Mouse (Mus musculus) brown adipose tissue, adult 24 weeks (tissue): ENCODE measurements around the gene Cpsf7. TPM values are rescaled to one million over a fixed set of nuclear protein-coding genes. Genes with fewer than 3 reads are reported as not detected.
A peak's percentile ranks its signal among the peaks of the same experiment; 100 is the strongest.
"Not testable (repeated sequence)": the region's sequence is repeated elsewhere in the genome, so short reads cannot be mapped to it uniquely, and the experiment has no call there.

ENCODE experiments used
- H3K27ac ChIP-seq: fragments of 200-500 bp; replicated peaks from 2 replicates; pipeline ENCODE4 v1.5.1; 2012; ENCODE audit warnings: low read depth, mild to moderate bottlenecking, low read length
- H3K4me1 ChIP-seq: fragments of 200-500 bp; 2 replicates; pipeline ENCODE4 v1.6.1; 2012; ENCODE audit warnings: low read length, mixed read lengths; ENCODE audit not compliant: control insufficient read depth, insufficient read depth, insufficient read length
- H3K4me3 ChIP-seq: fragments of 200-500 bp; 2 replicates; pipeline ENCODE4 v1.5.1; 2012; ENCODE audit warnings: low read depth, mild to moderate bottlenecking, low read length, moderate library complexity; ENCODE audit not compliant: insufficient read depth
- polyA plus RNA-seq: library from polyadenylated mRNA; stranded (reverse); fragments of >200 nt; gene quantifications from 2 replicates; pipeline ENCODE4 v1.2.4, GENCODE M21; 2012; ENCODE audit not compliant: missing spikeins, insufficient read depth, insufficient read length

Gene Cpsf7
- polyA plus RNA-seq, 1 experiment = 18.6 TPM

GRCm38 (mm10) chr19:10530082-10530481 lies 5.0 kb downstream of the Cpsf7 start:
- H3K4me3 ChIP-seq = no peak overlapping the region
- no peak overlapping the region for H3K27ac ChIP-seq
- peaks cover 4% of the 10 kb centered on the region; the same call in 1 of the 2 replicates for H3K4me1 ChIP-seq

GRCm38 (mm10) chr19:10539454-10539853 lies 14.4 kb downstream of the Cpsf7 start:
- no peak overlapping the region for H3K27ac ChIP-seq
- no peaks in the 10 kb centered on the region for H3K4me1 ChIP-seq
- no peak overlapping the region for H3K4me3 ChIP-seq

- Histone ChIP-seq H3K27ac (peak within 1 kb of the TSS; percentile 80), H3K4me3 (peak within 1 kb of the TSS; percentile 90), H3K4me1 (peaks cover 4% of the 10 kb centered on the region; the same call in 1 of the 2 replicates)
These were observed 30.8 kb downstream of the Cpsf7 start, which contains the start of gene Tmem216 for GRCm38 (mm10) chr19:10555624-10556510. Gene Tmem216 (minus strand): TSS chr19:10556238.

GRCm38 (mm10) chr19:10557001-10557400 lies 31.9 kb downstream of the Cpsf7 start:
- peaks cover 4% of the 10 kb centered on the region; the same call in 1 of the 2 replicates for H3K4me1 ChIP-seq
- H3K4me3 ChIP-seq = no peak overlapping the region
- no peak overlapping the region for H3K27ac ChIP-seq

- peaks cover 4% of the 10 kb centered on the region; the same call in 1 of the 2 replicates for H3K4me1 ChIP-seq
- H3K27ac ChIP-seq = no peak overlapping the region
- H3K4me3 ChIP-seq = no peak overlapping the region
These were observed 32.4 kb downstream of the Cpsf7 start for GRCm38 (mm10) chr19:10557430-10557829.

GRCm38 (mm10) chr19:10557837-10558375 lies 32.8 kb downstream of the Cpsf7 start:
- H3K27ac ChIP-seq, H3K4me3 ChIP-seq, H3K4me1 ChIP-seq: not testable (repeated sequence)

- peaks cover 4% of the 10 kb centered on the region; the same call in 1 of the 2 replicates for H3K4me1 ChIP-seq
These were observed 35.0 kb downstream of the Cpsf7 start for GRCm38 (mm10) chr19:10560108-10560507.

GRCm38 (mm10) chr19:10561558-10562314 lies 36.7 kb downstream of the Cpsf7 start:
- H3K4me1 ChIP-seq = no peaks in the 10 kb centered on the region
- H3K4me3 ChIP-seq = no peak overlapping the region
- H3K27ac ChIP-seq = peak overlapping the region; percentile 82

More at GRCm38 (mm10) chr19:10560108-10560507, 35.0 kb downstream of the Cpsf7 start:
- no peak overlapping the region for H3K27ac ChIP-seq
- no peak overlapping the region for H3K4me3 ChIP-seq

- no peak overlapping the region for H3K4me3 ChIP-seq
- peak overlapping the region; percentile 82 for H3K27ac ChIP-seq
- H3K4me1 ChIP-seq = no peaks in the 10 kb centered on the region
These were observed 37.3 kb downstream of the Cpsf7 start for GRCm38 (mm10) chr19:10562351-10562750.

- H3K4me3 ChIP-seq = no peak overlapping the region
- H3K4me1 ChIP-seq = no peaks in the 10 kb centered on the region
- no peak overlapping the region for H3K27ac ChIP-seq
These were observed 39.2 kb downstream of the Cpsf7 start for GRCm38 (mm10) chr19:10564278-10564677.

- no peak overlapping the region for H3K27ac ChIP-seq
- no peak overlapping the region for H3K4me3 ChIP-seq
- no peaks in the 10 kb centered on the region for H3K4me1 ChIP-seq
These were observed 40.2 kb downstream of the Cpsf7 start for GRCm38 (mm10) chr19:10565217-10565616.

GRCm38 (mm10) chr19:10569627-10570026 lies 44.6 kb downstream of the Cpsf7 start:
- H3K27ac ChIP-seq = no peak overlapping the region

GRCm38 (mm10) chr19:10576690-10577561 lies 51.9 kb downstream of the Cpsf7 start, which contains the start of the genes Cyb561a3 and Tmem138:
Gene Cyb561a3 (plus strand): TSS chr19:10577172.
Gene Tmem138 (minus strand): TSS chr19:10577362.
- peak within 1 kb of the TSS; percentile 90 for H3K27ac ChIP-seq
- H3K4me3 ChIP-seq = peak within 1 kb of the TSS; percentile 80
- H3K4me1 ChIP-seq = peaks cover 3% of the 10 kb centered on the region; the same call in 1 of the 2 replicates

More at GRCm38 (mm10) chr19:10569627-10570026, 44.6 kb downstream of the Cpsf7 start:
- no peaks in the 10 kb centered on the region for H3K4me1 ChIP-seq
- no peak overlapping the region for H3K4me3 ChIP-seq

GRCm38 (mm10) chr19:10580102-10580501 lies 55.0 kb downstream of the Cpsf7 start:
- H3K4me3 ChIP-seq = no peak overlapping the region

More at GRCm38 (mm10) chr19:10580102-10580501, 55.0 kb downstream of the Cpsf7 start:
- Histone ChIP-seq H3K27ac (no peak overlapping the region), H3K4me1 (peaks cover 3% of the 10 kb centered on the region; the same call in 1 of the 2 replicates)
